Mouse (Mus musculus): ENCODE measurements at regions not wholly inside any gene's neighbourhood (a gene's known extent, or its start where the extent isn't known, plus 50 kb on each side); places are given as distances from the start of the nearest gene placed in this dataset.

- ATAC-seq (ENCODE audit: insufficient number of reproducible peaks, low FRiP score, low TSS enrichment, low read depth) = no peak
- Histone ChIP-seq H3K4me2 (replicated peaks) (no peak overlapping the region), H3K4me1 (no peaks in the 10 kb centered on the region), H3K4me3 (replicated peaks) (no peak overlapping the region), H3K27me3 (no peaks in the 10 kb centered on the region), H3K27ac (replicated peaks) (no peak overlapping the region), H3K36me3 (no peaks in the 10 kb centered on the region), H3K9ac (no peak overlapping the region), H3K9me3 (replicated peaks) (no peaks in the 10 kb centered on the region)
Observed at GRCm38 (mm10) chr1:13938344-13938743, 2154.8 kb downstream of the 4930444P10Rik start.

GRCm38 (mm10) chr1:13935938-13936491, 2157.1 kb downstream of the 4930444P10Rik start:
- no peak overlapping the region for H3K4me2 ChIP-seq (replicated peaks)
- H3K4me1 ChIP-seq = no peaks in the 10 kb centered on the region
- H3K36me3 ChIP-seq = no peaks in the 10 kb centered on the region
- ATAC-seq (ENCODE audit: insufficient number of reproducible peaks, low FRiP score, low TSS enrichment, low read depth) = no peak
- H3K9ac ChIP-seq = no peak overlapping the region
- no peak overlapping the region for H3K27ac ChIP-seq (replicated peaks)
- H3K9me3 ChIP-seq (replicated peaks) = no peaks in the 10 kb centered on the region
- 76% methylated on average over 4 of the region's 4 CpGs for WGBS
- H3K27me3 ChIP-seq = no peaks in the 10 kb centered on the region
- H3K4me3 ChIP-seq (replicated peaks) = no peak overlapping the region

GRCm38 (mm10) chr1:13928679-13929078, 2164.4 kb downstream of the 4930444P10Rik start:
- H3K36me3 ChIP-seq = no peaks in the 10 kb centered on the region

GRCm38 (mm10) chr1:13927964-13928363, 2165.2 kb downstream of the 4930444P10Rik start:
- Histone ChIP-seq H3K4me1 (no peaks in the 10 kb centered on the region), H3K27ac (replicated peaks) (no peak overlapping the region), H3K36me3 (no peaks in the 10 kb centered on the region), H3K27me3 (no peaks in the 10 kb centered on the region), H3K4me2 (replicated peaks) (no peak overlapping the region), H3K9me3 (replicated peaks) (no peaks in the 10 kb centered on the region), H3K4me3 (replicated peaks) (no peak overlapping the region), H3K9ac (no peak overlapping the region)
- 32% methylated on average over 2 of the region's 2 CpGs for whole genome bisulfite sequencing
- no peak for ATAC-seq (ENCODE audit: insufficient number of reproducible peaks, low FRiP score, low TSS enrichment, low read depth)

More at GRCm38 (mm10) chr1:13928679-13929078, 2164.4 kb downstream of the 4930444P10Rik start:
- Histone ChIP-seq H3K4me1 (no peaks in the 10 kb centered on the region), H3K4me2 (replicated peaks) (no peak overlapping the region), H3K27me3 (no peaks in the 10 kb centered on the region), H3K27ac (replicated peaks) (no peak overlapping the region), H3K4me3 (replicated peaks) (no peak overlapping the region), H3K9ac (no peak overlapping the region), H3K9me3 (replicated peaks) (no peaks in the 10 kb centered on the region)
- no peak for ATAC-seq (ENCODE audit: insufficient number of reproducible peaks, low FRiP score, low TSS enrichment, low read depth)
- WGBS = 85% methylated on average over 2 of the region's 2 CpGs

GRCm38 (mm10) chr1:13925994-13926393, 2167.1 kb downstream of the 4930444P10Rik start:
- no peak for ATAC-seq (ENCODE audit: insufficient number of reproducible peaks, low FRiP score, low TSS enrichment, low read depth)
- Histone ChIP-seq H3K27ac (replicated peaks) (no peak overlapping the region), H3K4me2 (replicated peaks) (no peak overlapping the region)

GRCm38 (mm10) chr1:13915216-13915615, 2177.9 kb downstream of the 4930444P10Rik start:
- H3K4me1 ChIP-seq = no peaks in the 10 kb centered on the region
- 92% methylated on average over 5 of the region's 5 CpGs for WGBS
- no peaks in the 10 kb centered on the region for H3K36me3 ChIP-seq
- no peak overlapping the region for H3K27ac ChIP-seq (replicated peaks)
- ATAC-seq (ENCODE audit: insufficient number of reproducible peaks, low FRiP score, low TSS enrichment, low read depth) = no peak
- H3K9me3 ChIP-seq (replicated peaks) = no peaks in the 10 kb centered on the region
- H3K4me3 ChIP-seq (replicated peaks) = no peak overlapping the region
- H3K9ac ChIP-seq = no peak overlapping the region
- no peak overlapping the region for H3K4me2 ChIP-seq (replicated peaks)
- no peaks in the 10 kb centered on the region for H3K27me3 ChIP-seq

More at GRCm38 (mm10) chr1:13925994-13926393, 2167.1 kb downstream of the 4930444P10Rik start:
- no peaks in the 10 kb centered on the region for H3K4me1 ChIP-seq
- no peaks in the 10 kb centered on the region for H3K36me3 ChIP-seq
- H3K9ac ChIP-seq = no peak overlapping the region
- H3K4me3 ChIP-seq (replicated peaks) = no peak overlapping the region
- no peaks in the 10 kb centered on the region for H3K27me3 ChIP-seq
- WGBS = 81% methylated on average over 2 of the region's 2 CpGs
- H3K9me3 ChIP-seq (replicated peaks) = no peaks in the 10 kb centered on the region; the same call in 1 of the 2 replicates

GRCm38 (mm10) chr1:13879126-13879525, 2214.0 kb downstream of the 4930444P10Rik start:
- no peak overlapping the region for H3K27ac ChIP-seq (replicated peaks)
- ATAC-seq (ENCODE audit: insufficient number of reproducible peaks, low FRiP score, low TSS enrichment, low read depth) = no peak
- 91% methylated on average over 2 of the region's 2 CpGs for WGBS
- no peak overlapping the region for H3K4me3 ChIP-seq (replicated peaks)
- no peak overlapping the region for H3K9ac ChIP-seq
- no peaks in the 10 kb centered on the region for H3K4me1 ChIP-seq
- no peak overlapping the region for H3K4me2 ChIP-seq (replicated peaks)
- no peaks in the 10 kb centered on the region for H3K9me3 ChIP-seq (replicated peaks)
- no peaks in the 10 kb centered on the region for H3K27me3 ChIP-seq
- H3K36me3 ChIP-seq = no peaks in the 10 kb centered on the region

GRCm38 (mm10) chr1:13873925-13874324, 2219.2 kb downstream of the 4930444P10Rik start:
- Histone ChIP-seq H3K9ac (no peak overlapping the region), H3K4me2 (replicated peaks) (no peak overlapping the region), H3K27ac (replicated peaks) (no peak overlapping the region), H3K9me3 (replicated peaks) (no peaks in the 10 kb centered on the region), H3K36me3 (no peaks in the 10 kb centered on the region), H3K27me3 (no peaks in the 10 kb centered on the region), H3K4me1 (no peaks in the 10 kb centered on the region), H3K4me3 (replicated peaks) (no peak overlapping the region)
- ATAC-seq (ENCODE audit: insufficient number of reproducible peaks, low FRiP score, low TSS enrichment, low read depth) = no peak

- H3K4me2 ChIP-seq (replicated peaks) = no peak overlapping the region
- no peaks in the 10 kb centered on the region for H3K9me3 ChIP-seq (replicated peaks)
- no peak overlapping the region for H3K27ac ChIP-seq (replicated peaks)
- no peaks in the 10 kb centered on the region for H3K27me3 ChIP-seq
- no peaks in the 10 kb centered on the region for H3K36me3 ChIP-seq
- H3K4me1 ChIP-seq = no peaks in the 10 kb centered on the region
- H3K9ac ChIP-seq = no peak overlapping the region
- no peak for ATAC-seq (ENCODE audit: insufficient number of reproducible peaks, low FRiP score, low TSS enrichment, low read depth)
- H3K4me3 ChIP-seq (replicated peaks) = no peak overlapping the region
Observed at GRCm38 (mm10) chr1:13872536-13872935, 2220.6 kb downstream of the 4930444P10Rik start.

GRCm38 (mm10) chr1:13870631-13871286, 2222.4 kb downstream of the 4930444P10Rik start:
- Histone ChIP-seq H3K9ac (no peak overlapping the region), H3K4me2 (replicated peaks) (no peak overlapping the region), H3K36me3 (no peaks in the 10 kb centered on the region), H3K27me3 (no peaks in the 10 kb centered on the region), H3K4me1 (no peaks in the 10 kb centered on the region), H3K4me3 (replicated peaks) (no peak overlapping the region), H3K9me3 (replicated peaks) (no peaks in the 10 kb centered on the region), H3K27ac (replicated peaks) (no peak overlapping the region)
- 79% methylated on average over 3 of the region's 3 CpGs for WGBS
- no peak for ATAC-seq (ENCODE audit: insufficient number of reproducible peaks, low FRiP score, low TSS enrichment, low read depth)

GRCm38 (mm10) chr1:13865713-13866112, 2227.4 kb downstream of the 4930444P10Rik start:
- Histone ChIP-seq H3K9ac (no peak overlapping the region), H3K36me3 (no peaks in the 10 kb centered on the region)
- no peak for ATAC-seq (ENCODE audit: insufficient number of reproducible peaks, low FRiP score, low TSS enrichment, low read depth)

GRCm38 (mm10) chr1:13863712-13864111, 2229.4 kb downstream of the 4930444P10Rik start:
- Histone ChIP-seq H3K27ac (replicated peaks) (no peak overlapping the region), H3K27me3 (no peaks in the 10 kb centered on the region), H3K9ac (no peak overlapping the region), H3K9me3 (replicated peaks) (no peaks in the 10 kb centered on the region), H3K4me2 (replicated peaks) (no peak overlapping the region), H3K4me1 (peaks cover 4% of the 10 kb centered on the region), H3K4me3 (replicated peaks) (no peak overlapping the region), H3K36me3 (no peaks in the 10 kb centered on the region)
- ATAC-seq (ENCODE audit: insufficient number of reproducible peaks, low FRiP score, low TSS enrichment, low read depth) = no peak
- WGBS = 43% methylated on average over 1 of the region's 1 CpGs

More at GRCm38 (mm10) chr1:13865713-13866112, 2227.4 kb downstream of the 4930444P10Rik start:
- H3K27ac ChIP-seq (replicated peaks) = no peak overlapping the region
- H3K4me1 ChIP-seq = peaks cover 4% of the 10 kb centered on the region; the same call in 1 of the 2 replicates
- H3K4me3 ChIP-seq (replicated peaks) = no peak overlapping the region
- H3K9me3 ChIP-seq (replicated peaks) = no peaks in the 10 kb centered on the region
- H3K27me3 ChIP-seq = no peaks in the 10 kb centered on the region
- H3K4me2 ChIP-seq (replicated peaks) = no peak overlapping the region
